7 mouse cellular contexts compared by ENCODE assay signal in the genomic region with DNA sequence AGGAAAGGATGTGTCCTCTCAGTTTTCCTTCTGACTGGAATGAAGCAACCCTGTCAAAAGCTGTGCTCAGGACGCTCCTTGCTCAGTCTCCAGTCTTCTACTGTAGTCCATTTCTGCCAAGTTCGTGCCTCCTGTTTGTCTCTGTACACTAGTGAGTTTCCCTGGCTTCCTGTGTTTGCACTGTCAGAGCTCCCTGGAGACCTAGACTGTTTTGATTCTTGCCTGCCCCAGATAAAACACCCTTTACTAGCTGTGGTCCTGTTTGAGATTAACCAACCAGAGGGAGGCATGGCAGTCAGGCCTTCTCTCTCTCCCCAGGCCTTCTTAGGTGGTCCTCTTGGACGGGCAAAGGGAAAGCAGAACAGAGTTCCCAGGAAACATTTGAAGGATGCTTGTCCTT. TPM values are rescaled to one million over a fixed set of nuclear protein-coding genes. Genes with fewer than 3 reads are reported as not detected.
DNase-seq lines count a peak whose midpoint lies in the region; ATAC-seq and TF ChIP-seq lines count a peak whose summit lies in the region.

No protein-coding gene starts in this region.

- peak; percentile 33 to 50 for DNase-seq in spleen, postnatal 36 days (ENCODE audit: low spot score in 2 of 2)
- no peak for DNase-seq in spleen, postnatal 14 days (ENCODE audit: low spot score in 2 of 2)
- peak; percentile 35 to 49 for DNase-seq in heart, postnatal 14 days
- peak; percentile 11 for DNase-seq in limb, embryonic 14.5 days (ENCODE audit: low spot score)
- DNase-seq in urinary bladder, postnatal 36 days (ENCODE audit: low spot score in 2 of 2) = no peak
- DNase-seq in layer of hippocampus, postnatal 36 days = no peak
- DNase-seq in cerebellum, adult 9-10 months = no peak

- no peak for TF ChIP-seq POLR2A in limb, embryonic 14.5 days (IDR thresholded peaks at IDR 0.05; ENCODE audit: borderline replicate concordance, extremely low read depth, insufficient read depth, insufficient read length)

- no peaks in the 10 kb centered on the region for H3K27me3 ChIP-seq in limb, embryonic 14.5 days (ENCODE audit: control insufficient read depth, insufficient read depth, low read length)

- H3K4me2 ChIP-seq in limb, embryonic 14.5 days (replicated peaks; ENCODE audit: low read depth, low read length, severe bottlenecking) = no peak overlapping the region

- intact Hi-C loops in heart, postnatal 14 days (cut with DNase I) = no loop called here

- no peaks in the 10 kb centered on the region for H3K9me3 ChIP-seq in limb, embryonic 14.5 days (ENCODE audit: control insufficient read depth, low read length)

- ATAC-seq in limb, embryonic 14.5 days (ENCODE audit: low FRiP score, low read depth) = no peak

- 50% methylated on average over 3 of the region's 3 CpGs for WGBS in limb, embryonic 14.5 days

- no peaks in the 10 kb centered on the region for H3K36me3 ChIP-seq in limb, embryonic 14.5 days (ENCODE audit: control insufficient read depth, insufficient read depth, low read length)

- no peak overlapping the region for H3K27ac ChIP-seq in limb, embryonic 14.5 days (replicated peaks; ENCODE audit: low read depth, low read length)

- H3K4me3 ChIP-seq in limb, embryonic 14.5 days (replicated peaks; ENCODE audit: low read length) = no peak overlapping the region

- H3K9ac ChIP-seq in limb, embryonic 14.5 days (ENCODE audit: low read depth, low read length, severe bottlenecking) = no peak overlapping the region

- H3K4me1 ChIP-seq in limb, embryonic 14.5 days (ENCODE audit: control insufficient read depth, insufficient read depth, low read length) = peaks cover 11% of the 10 kb centered on the region

RNA-seq across cellular contexts. Expression of gene Gadd45a, which starts 40.2 kb away (rescaled TPM):
- total RNA-seq in heart, postnatal 14 days (2021) = 10 to 100 TPM; 19.6 to 22.3 TPM
- 18.6 and 20.3 TPM in 2 replicates for polyA plus RNA-seq in limb, embryonic 14.5 days (2012; rRNA removed)
- 11.4 and 11.9 TPM in 2 replicates for polyA plus RNA-seq in limb, embryonic 14.5 days (2014; fragmentation: Nextera tagmentation; extraction: Ambion mirVana)
- 10 to 100 TPM in 1 of 2 experiments, 1 to 10 TPM in 1; 8.1 to 11.7 TPM for total RNA-seq in layer of hippocampus, postnatal 36 days (2021)

Comparison
In these comparisons a context has a peak if more than half of its experiments do, and no peak if none do; other contexts are left out.
1. DNase-seq: peak in spleen, postnatal 36 days (2 of 2), heart, postnatal 14 days (2 of 2) and limb, embryonic 14.5 days (single experiment); none in spleen, postnatal 14 days (0 of 2), urinary bladder, postnatal 36 days (0 of 2), layer of hippocampus, postnatal 36 days (0 of 2) and cerebellum, adult 9-10 months (single experiment).